Mouse (Mus musculus) left cerebral cortex, postnatal 14 days (tissue): ENCODE results near the gene Ttyh2. TPM values are rescaled to one million over a fixed set of nuclear protein-coding genes. Genes with fewer than 3 reads are reported as not detected.
"Not testable (repeated sequence)": the region's sequence is repeated elsewhere in the genome, so short reads cannot be mapped to it uniquely, and the experiment has no call there.

Experiments
- DNase-seq, 2 experiments: peaks; one replicate each; pipeline ENCODE4 v3.0.0; 2021 to 2022; ENCODE audit warnings: low spot score in 2 of 2, mixed read lengths in 1 of 2
- intact Hi-C: fragments of 180-260 bp; cut with DNase I; formaldehyde crosslinking; loops from one replicate; pipeline ENCODE4 v1.15.1; 2025
- total RNA-seq, 2 experiments: library from RNA; stranded (reverse); gene quantifications; 2 replicates each; pipeline ENCODE4 v1.2.3; 2021

The Ttyh2 gene
- total RNA-seq, 2 experiments from 2014 or later = 24.0 to 24.6 TPM

GRCm38 (mm10) chr11:114674796-114675195 lies 435 bp upstream of the Ttyh2 start:
- DNase-seq = not testable (repeated sequence)
- intact Hi-C loops = loop anchor here (5.0 to 10.0 kb wide), 3 partner anchors 60 to 238 kb away; no protein-coding TSS in a partner anchor

- intact Hi-C loops = loop anchor here (5.0 to 10.0 kb wide), 2 partner anchors 59 to 111 kb away; no protein-coding TSS in a partner anchor
- DNase-seq = peak in 1 of 2 experiments; percentile 31
These were observed 683 bp downstream of the Ttyh2 start for GRCm38 (mm10) chr11:114675826-114676401.

- no peak for DNase-seq
- intact Hi-C loops = loop anchor here (5.0 to 10.0 kb wide), 2 partner anchors 58 to 111 kb away; no protein-coding TSS in a partner anchor
These were observed 1.2 kb downstream of the Ttyh2 start for GRCm38 (mm10) chr11:114676431-114676830.

GRCm38 (mm10) chr11:114676896-114677530 lies 1.8 kb downstream of the Ttyh2 start:
- intact Hi-C loops = loop anchor here (5.0 to 10.0 kb wide), 2 partner anchors 58 to 110 kb away; no protein-coding TSS in a partner anchor
- no peak for DNase-seq

GRCm38 (mm10) chr11:114679582-114679981 lies 4.4 kb downstream of the Ttyh2 start:
- DNase-seq = no peak
- intact Hi-C loops = loop anchor here (5.0 to 10.0 kb wide), 2 partner anchors 55 to 108 kb away; no protein-coding TSS in a partner anchor

GRCm38 (mm10) chr11:114680291-114680690 lies 5.1 kb downstream of the Ttyh2 start:
- intact Hi-C loops = no loop called here
- DNase-seq = no peak

GRCm38 (mm10) chr11:114681054-114681453 lies 5.8 kb downstream of the Ttyh2 start:
- DNase-seq = no peak
- intact Hi-C loops = no loop called here

- no peak for DNase-seq
- intact Hi-C loops = no loop called here
These were observed 7.2 kb downstream of the Ttyh2 start for GRCm38 (mm10) chr11:114682321-114682900.

- intact Hi-C loops = no loop called here
These were observed 7.9 kb downstream of the Ttyh2 start for GRCm38 (mm10) chr11:114683029-114683721.

GRCm38 (mm10) chr11:114683722-114684621 lies 8.7 kb downstream of the Ttyh2 start:
- no peak for DNase-seq
- intact Hi-C loops = no loop called here

More at GRCm38 (mm10) chr11:114683029-114683721, 7.9 kb downstream of the Ttyh2 start:
- DNase-seq = no peak

GRCm38 (mm10) chr11:114684627-114685373 lies 9.6 kb downstream of the Ttyh2 start:
- DNase-seq = no peak
- intact Hi-C loops = no loop called here

- intact Hi-C loops = no loop called here
- DNase-seq = no peak
These were observed 10.4 kb downstream of the Ttyh2 start for GRCm38 (mm10) chr11:114685526-114686040.

GRCm38 (mm10) chr11:114686221-114686959 lies 11.2 kb downstream of the Ttyh2 start:
- DNase-seq = no peak
- intact Hi-C loops = no loop called here

GRCm38 (mm10) chr11:114687574-114688188 lies 12.4 kb downstream of the Ttyh2 start:
- intact Hi-C loops = no loop called here
- no peak for DNase-seq

- intact Hi-C loops = no loop called here
- no peak for DNase-seq
These were observed 13.5 kb downstream of the Ttyh2 start for GRCm38 (mm10) chr11:114688729-114689128.

GRCm38 (mm10) chr11:114690192-114690591 lies 15.0 kb downstream of the Ttyh2 start:
- intact Hi-C loops = no loop called here
- no peak for DNase-seq
